Mouse (Mus musculus) Patski (cell line): ENCODE data around the gene Nudt13. TPM values are rescaled to one million over a fixed set of nuclear protein-coding genes. Genes with fewer than 3 reads are reported as not detected.
"Not testable (repeated sequence)": the region's sequence is repeated elsewhere in the genome, so short reads cannot be mapped to it uniquely, and the experiment has no call there.

Experiments
- ATAC-seq: fragments of 100-300 bp; one replicate; pipeline ENCODE4 v1.8.0; 2021
- CTCF ChIA-PET: fragments of 350-600 bp; sonication (Branson Sonifier 250); formaldehyde crosslinking; loops from one replicate; lab custom pipeline; 2022; ENCODE audit warnings: inconsistent platforms; lab: Charles Lee
- POLR2A ChIA-PET: fragments of 350-600 bp; sonication (Branson Sonifier 250); formaldehyde crosslinking; loops from one replicate; lab custom pipeline; 2022; ENCODE audit warnings: antibody characterized with exemption, inconsistent platforms; lab: Charles Lee
- DNase-seq: peaks from one replicate; pipeline ENCODE4 v3.0.0-alpha.2; 2011; ENCODE audit warnings: low read depth, low spot score
- H3K27me3 ChIP-seq: fragments of 371-371 bp; one replicate; pipeline ENCODE4 v1.5.1; 2021
- CTCF ChIP-seq: fragments of 100-300 bp; IDR thresholded peaks from one replicate; pipeline ENCODE4 v1.5.1; 2021
- in situ Hi-C: fragments of 300-500 bp; cut with MboI; formaldehyde crosslinking; loops from 3 replicates; pipeline ENCODE4 v1.11.1; 2018; ENCODE audit warnings: low pct_unique_long_range_greater_than_20kb, mixed read lengths
- polyA plus RNA-seq: library from polyadenylated mRNA; unstranded; gene quantifications from one replicate; pipeline ENCODE4 v1.2.3, GENCODE M21; 2021

Nudt13 gene
- polyA plus RNA-seq, 1 experiment from 2014 or later: 39.7 TPM

- no peak for ATAC-seq
- POLR2A ChIA-PET: no interaction called here
- no peaks in the 10 kb centered on the region for H3K27me3 ChIP-seq
- DNase-seq: no peak
- CTCF ChIA-PET: no interaction called here
- in situ Hi-C loops: loop anchor here (10.0 kb wide), 1 partner anchor 564 kb away; no protein-coding TSS in a partner anchor
- TF ChIP-seq CTCF: no peak
Observed at GRCm38 (mm10) chr14:20269082-20269809, 25.3 kb upstream of the Nudt13 start, which contains the start of gene Kcnk16. TSS of gene Kcnk16 (minus strand) at chr14:20269199.

GRCm38 (mm10) chr14:20291391-20291790 lies 3.1 kb upstream of the Nudt13 start:
- ATAC-seq (no peak), DNase-seq (no peak)
- TF ChIP-seq CTCF: no peak
- ChIA-PET POLR2A (no interaction called here), CTCF (no interaction called here)
- in situ Hi-C loops: no loop called here
- H3K27me3 ChIP-seq: no peaks in the 10 kb centered on the region

DNA sequence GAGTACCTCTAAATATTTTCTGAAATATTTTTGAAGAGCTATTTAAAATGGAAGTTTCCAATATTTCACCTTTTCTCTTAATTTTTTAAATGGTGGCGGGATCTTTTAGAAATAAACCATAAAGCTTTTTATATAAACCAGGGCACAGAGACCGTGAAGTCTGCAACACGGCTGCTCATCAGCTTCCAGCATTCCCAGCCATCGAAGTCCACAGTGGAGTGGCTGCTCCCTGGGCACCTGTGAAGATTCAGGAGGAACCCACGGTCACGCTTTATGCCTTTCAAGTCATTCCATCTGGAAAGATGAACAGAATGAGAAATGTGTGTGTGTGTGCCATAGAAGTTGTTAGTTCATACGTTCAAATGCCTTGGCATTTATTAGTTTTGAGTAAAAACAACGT lies 450 bp downstream of the Nudt13 start:
- no peak for DNase-seq
- TF ChIP-seq CTCF: no peak
- ChIA-PET CTCF (no interaction called here), POLR2A (interaction anchor here (1.2 kb wide), 1 partner anchor 213 kb away, joined by 3 read pairs; no protein-coding TSS in a partner anchor)
- no peak for ATAC-seq
- in situ Hi-C loops: no loop called here
- no peaks in the 10 kb centered on the region for H3K27me3 ChIP-seq

DNA sequence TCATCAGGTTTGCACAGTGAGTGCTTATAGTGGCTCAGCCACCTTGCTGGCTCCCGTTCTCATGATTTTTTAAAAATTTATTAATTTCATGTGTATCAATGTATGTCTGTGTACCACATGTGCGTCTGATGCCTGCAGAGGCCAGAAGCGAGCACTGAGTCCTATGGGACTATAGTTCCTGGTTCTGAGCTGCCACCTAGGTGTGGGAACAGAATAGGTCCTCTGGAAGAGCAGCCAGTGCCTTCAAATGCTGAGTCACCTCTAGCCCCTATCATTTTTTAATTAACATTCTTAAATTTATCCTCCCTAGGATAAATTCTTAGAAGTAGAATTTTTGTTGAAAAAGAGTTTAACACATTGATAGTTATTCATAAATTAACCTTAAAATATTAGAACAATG lies 3.1 kb downstream of the Nudt13 start:
- DNase-seq (no peak), ATAC-seq (no peak)
- in situ Hi-C loops: no loop called here
- no peaks in the 10 kb centered on the region for H3K27me3 ChIP-seq
- TF ChIP-seq CTCF: peak; percentile 10
- CTCF ChIA-PET: no interaction called here
- POLR2A ChIA-PET: no interaction called here

DNA sequence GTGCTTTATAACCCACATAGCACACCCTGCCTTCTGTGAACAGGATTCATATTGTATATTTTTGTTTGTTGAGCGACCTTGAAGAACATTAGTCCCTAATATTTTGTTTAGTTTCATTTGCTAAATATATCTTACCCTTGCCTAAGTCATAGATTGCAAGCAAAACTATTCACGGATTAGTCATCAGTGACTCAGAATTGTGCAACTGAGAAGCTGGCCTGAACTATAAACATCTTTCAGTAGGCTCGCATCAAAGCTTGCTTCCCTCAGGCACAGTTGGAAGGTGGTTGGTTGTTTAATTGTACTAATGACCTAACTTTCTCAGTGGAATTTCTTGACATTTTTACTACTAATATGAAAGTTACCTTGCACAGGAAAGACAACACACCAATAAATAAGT lies 3.6 kb downstream of the Nudt13 start:
- in situ Hi-C loops: no loop called here
- no peaks in the 10 kb centered on the region for H3K27me3 ChIP-seq
- ATAC-seq (peak; percentile 63), DNase-seq (peak; percentile 64)
- TF ChIP-seq CTCF: no peak
- ChIA-PET POLR2A (no interaction called here), CTCF (no interaction called here)

GRCm38 (mm10) chr14:20305085-20305484 lies 10.6 kb downstream of the Nudt13 start:
- POLR2A ChIA-PET, DNase-seq, H3K27me3 ChIP-seq, ATAC-seq, CTCF ChIA-PET, in situ Hi-C loops: not testable (repeated sequence)
- TF ChIP-seq CTCF: peak; percentile 61

- ATAC-seq: no peak
- H3K27me3 ChIP-seq: no peaks in the 10 kb centered on the region
- ChIA-PET CTCF (no interaction called here), POLR2A (no interaction called here)
- no peak for DNase-seq
- no peak for TF ChIP-seq CTCF
- in situ Hi-C loops: no loop called here
Observed at GRCm38 (mm10) chr14:20315137-20315536, 20.6 kb downstream of the Nudt13 start.

DNA sequence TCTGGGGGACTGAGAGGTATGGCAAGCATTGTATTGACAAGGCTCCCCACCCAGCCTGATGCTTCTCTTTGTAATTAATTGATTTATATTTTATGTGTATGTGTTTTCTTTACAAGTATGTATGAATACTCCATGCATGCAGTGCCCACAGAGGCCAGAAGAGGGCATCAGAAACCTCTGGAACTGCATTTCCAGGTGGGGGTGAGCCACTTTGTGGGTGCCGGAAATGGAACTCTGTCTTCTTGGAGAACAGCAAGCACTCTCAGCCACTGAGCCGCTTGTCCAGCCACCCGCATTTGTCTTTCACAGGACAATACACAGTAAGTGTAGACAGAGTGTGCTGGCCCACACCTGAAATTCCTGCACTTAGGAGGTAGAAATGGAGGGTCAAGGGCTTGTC lies 24.9 kb downstream of the Nudt13 start:
- ATAC-seq: no peak
- ChIA-PET POLR2A (no interaction called here), CTCF (interaction anchor here (0.9 to 1.9 kb wide), 2 partner anchors 9 to 21 kb away, joined by 3 to 4 read pairs; no protein-coding TSS in a partner anchor)
- TF ChIP-seq CTCF: peak; percentile 84
- no peak for DNase-seq
- H3K27me3 ChIP-seq: no peaks in the 10 kb centered on the region
- in situ Hi-C loops: no loop called here

GRCm38 (mm10) chr14:20324196-20324595 lies 29.7 kb downstream of the Nudt13 start:
- DNase-seq (no peak), ATAC-seq (no peak)
- ChIA-PET CTCF (interaction anchor here (1.6 kb wide), 1 partner anchor 17 kb away, joined by 3 read pairs; no protein-coding TSS in a partner anchor), POLR2A (interaction anchor here (0.9 kb wide), 1 partner anchor 14 kb away, joined by 6 read pairs; no protein-coding TSS in a partner anchor)
- in situ Hi-C loops: no loop called here
- no peak for TF ChIP-seq CTCF
- H3K27me3 ChIP-seq: no peaks in the 10 kb centered on the region

GRCm38 (mm10) chr14:20328474-20328873 lies 34.0 kb downstream of the Nudt13 start:
- peak; percentile 46 for TF ChIP-seq CTCF
- no peak for ATAC-seq
- DNase-seq: no peak
- ChIA-PET CTCF (interaction anchor here (0.8 to 3.1 kb wide), 3 partner anchors 10 to 16 kb away, joined by 3 to 15 read pairs (median 3); no protein-coding TSS in a partner anchor), POLR2A (no interaction called here)
- in situ Hi-C loops: no loop called here
- no peaks in the 10 kb centered on the region for H3K27me3 ChIP-seq

DNA sequence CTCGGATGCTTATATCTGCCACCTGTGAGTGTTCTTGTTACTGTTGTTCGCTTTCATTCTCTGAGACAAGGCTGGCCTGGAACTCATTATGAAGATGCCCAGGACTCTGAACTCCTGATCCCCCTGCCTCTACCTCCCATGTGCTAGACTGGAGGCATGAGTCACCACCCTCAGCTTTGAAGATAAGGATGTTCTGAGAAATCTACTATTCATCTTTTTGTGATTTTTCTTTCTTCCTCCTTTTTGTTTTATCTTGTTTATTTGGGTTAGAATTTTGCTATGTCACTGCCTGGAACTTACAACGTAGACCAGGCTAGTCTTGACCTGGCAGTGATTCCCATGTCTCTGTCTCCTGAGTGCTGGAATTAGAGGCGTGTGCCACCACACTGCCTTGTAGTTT lies 36.8 kb downstream of the Nudt13 start:
- ChIA-PET POLR2A (no interaction called here), CTCF (interaction anchor here (1.4 to 1.8 kb wide), 2 partner anchors 9 to 17 kb away, joined by 3 to 4 read pairs; no protein-coding TSS in a partner anchor)
- no peaks in the 10 kb centered on the region for H3K27me3 ChIP-seq
- DNase-seq: no peak
- in situ Hi-C loops: no loop called here
- no peak for ATAC-seq
- no peak for TF ChIP-seq CTCF
